Mouse (Mus musculus) limb, embryonic 14.5 days (tissue): ENCODE data around the gene Rad54l2. TPM values are rescaled to one million over a fixed set of nuclear protein-coding genes. Genes with fewer than 3 reads are reported as not detected.

Source experiments
- ATAC-seq: fragments of 200-750 bp; cut with Nextera tagmentation; 2 replicates; pipeline ENCODE4 v1.8.0; 2017; ENCODE audit warnings: low read depth, moderate number of reproducible peaks, moderate TSS enrichment; ENCODE audit not compliant: low FRiP score
- DNase-seq: peaks from one replicate; pipeline ENCODE4 v3.0.0-alpha.2; 2015; ENCODE audit warnings: low spot score
- H3K27ac ChIP-seq: fragments of 300-500 bp; sonication (generic); replicated peaks from 2 replicates; pipeline ENCODE4 v1.5.1; 2014; ENCODE audit warnings: low read depth, mild to moderate bottlenecking, low read length, moderate library complexity, mixed read lengths
- H3K27me3 ChIP-seq: fragments of 300-500 bp; sonication (generic); 2 replicates; pipeline ENCODE4 v1.6.1; 2014; ENCODE audit warnings: low read length, mixed read lengths; ENCODE audit not compliant: control insufficient read depth, insufficient read depth
- H3K36me3 ChIP-seq: fragments of 300-500 bp; sonication (generic); 2 replicates; pipeline ENCODE4 v1.6.1; 2014; ENCODE audit warnings: mild to moderate bottlenecking, low read length, moderate library complexity, mixed read lengths; ENCODE audit not compliant: control insufficient read depth, insufficient read depth
- H3K4me1 ChIP-seq: fragments of 300-500 bp; sonication (generic); 2 replicates; pipeline ENCODE4 v1.6.1; 2014; ENCODE audit warnings: antibody characterized with exemption, low read length, mixed read lengths; ENCODE audit not compliant: control insufficient read depth, insufficient read depth
- H3K4me2 ChIP-seq: fragments of 300-500 bp; sonication (generic); replicated peaks from 2 replicates; pipeline ENCODE4 v1.6.1; 2014; ENCODE audit warnings: low read depth, mild to moderate bottlenecking, low read length, moderate library complexity; ENCODE audit not compliant: severe bottlenecking
- H3K4me3 ChIP-seq: fragments of 300-500 bp; sonication (generic); replicated peaks from 2 replicates; pipeline ENCODE4 v1.5.1; 2014; ENCODE audit warnings: low read length
- H3K9ac ChIP-seq: fragments of 300-500 bp; sonication (generic); 2 replicates; pipeline ENCODE4 v1.6.1; 2014; ENCODE audit warnings: mild to moderate bottlenecking, low read depth, low read length, moderate library complexity; ENCODE audit not compliant: severe bottlenecking
- H3K9me3 ChIP-seq: fragments of 300-500 bp; sonication (generic); 2 replicates; pipeline ENCODE4 v1.6.1; 2016; ENCODE audit warnings: low read length; ENCODE audit not compliant: control insufficient read depth
- POLR2A ChIP-seq: fragments of 200-500 bp; IDR thresholded peaks from 2 replicates; pipeline ENCODE4 v1.8.0; 2012; ENCODE audit warnings: inconsistent platforms, mild to moderate bottlenecking, moderate library complexity, borderline replicate concordance; ENCODE audit not compliant: insufficient read depth, insufficient read length; ENCODE audit errors: extremely low read depth
- WGBS: fragments of 180-500 bp; shearing (Covaris S2); extraction: QIAGEN DNeasy Blood & Tissue Kit; methylation state at CpG from one replicate; pipeline ENCODE4 v1.1.7; 2014; 5-methylcytosine and 5-hydroxymethylcytosine counted together
- polyA plus RNA-seq, 2 experiments: library from polyadenylated mRNA; depleted of rRNA in 1 of 2; stranded (reverse) in 1 of 2; unstranded in 1 of 2; fragments of >200 nt; fragmentation: Nextera tagmentation in 1 of 2; extraction: Ambion mirVana in 1 of 2; gene quantifications; 2 replicates each; pipeline versions ENCODE4 v1.2.1 to v1.2.3; 2012 to 2014

The Rad54l2 gene
- polyA plus RNA-seq, 2 experiments: 4.3 to 12.9 TPM

- no peak for TF ChIP-seq POLR2A
- ATAC-seq (no peak), DNase-seq (no peak)
- no peaks in the 10 kb centered on the region for H3K27me3 ChIP-seq
- no peak overlapping the region for H3K9ac ChIP-seq
- no peaks in the 10 kb centered on the region for H3K9me3 ChIP-seq
- H3K27ac ChIP-seq: no peak overlapping the region
- H3K4me1 ChIP-seq: no peaks in the 10 kb centered on the region
- WGBS: 66% methylated on average over 6 of the region's 6 CpGs
- H3K36me3 ChIP-seq: peaks cover 74% of the 10 kb centered on the region
- no peak overlapping the region for H3K4me3 ChIP-seq
- no peak overlapping the region for H3K4me2 ChIP-seq
Observed at GRCm38 (mm10) chr9:106664856-106665255, 124.1 kb downstream of the Rad54l2 start.

DNA sequence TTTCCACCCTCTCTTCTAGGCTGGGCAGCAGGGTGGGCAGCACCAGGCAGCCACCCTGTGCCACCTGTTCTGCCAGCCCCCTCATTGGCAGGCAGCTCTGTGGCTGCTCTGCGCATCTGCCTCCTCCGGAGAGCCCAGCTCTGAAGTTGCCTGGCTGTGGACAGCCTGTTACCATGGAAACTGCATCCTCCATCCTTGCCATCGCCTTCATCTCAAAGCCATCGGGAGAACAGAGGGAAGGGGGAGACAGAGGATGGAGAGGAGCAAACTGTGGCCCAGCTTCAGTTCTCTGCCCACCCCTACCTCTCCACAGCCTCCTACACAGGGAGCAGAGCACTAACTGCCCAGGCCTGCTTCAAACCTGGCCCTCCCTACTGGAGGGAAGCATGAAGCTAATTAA is 124.6 kb downstream of the Rad54l2 start:
- 87% methylated on average over 4 of the region's 4 CpGs for WGBS
- no peaks in the 10 kb centered on the region for H3K27me3 ChIP-seq
- H3K9ac ChIP-seq: no peak overlapping the region
- ATAC-seq (no peak), DNase-seq (no peak)
- no peaks in the 10 kb centered on the region for H3K9me3 ChIP-seq
- peaks cover 74% of the 10 kb centered on the region for H3K36me3 ChIP-seq
- no peak for TF ChIP-seq POLR2A
- no peak overlapping the region for H3K27ac ChIP-seq
- H3K4me2 ChIP-seq: no peak overlapping the region
- no peak overlapping the region for H3K4me3 ChIP-seq
- H3K4me1 ChIP-seq: no peaks in the 10 kb centered on the region

- 83% methylated on average over 6 of the region's 6 CpGs for WGBS
- Histone ChIP-seq H3K4me2 (no peak overlapping the region), H3K9me3 (no peaks in the 10 kb centered on the region), H3K9ac (no peak overlapping the region), H3K36me3 (peaks cover 82% of the 10 kb centered on the region), H3K4me1 (no peaks in the 10 kb centered on the region), H3K27ac (no peak overlapping the region), H3K27me3 (no peaks in the 10 kb centered on the region), H3K4me3 (no peak overlapping the region)
- no peak for TF ChIP-seq POLR2A
- no peak for DNase-seq
- no peak for ATAC-seq
Observed at GRCm38 (mm10) chr9:106663200-106663599, 125.8 kb downstream of the Rad54l2 start.

DNA sequence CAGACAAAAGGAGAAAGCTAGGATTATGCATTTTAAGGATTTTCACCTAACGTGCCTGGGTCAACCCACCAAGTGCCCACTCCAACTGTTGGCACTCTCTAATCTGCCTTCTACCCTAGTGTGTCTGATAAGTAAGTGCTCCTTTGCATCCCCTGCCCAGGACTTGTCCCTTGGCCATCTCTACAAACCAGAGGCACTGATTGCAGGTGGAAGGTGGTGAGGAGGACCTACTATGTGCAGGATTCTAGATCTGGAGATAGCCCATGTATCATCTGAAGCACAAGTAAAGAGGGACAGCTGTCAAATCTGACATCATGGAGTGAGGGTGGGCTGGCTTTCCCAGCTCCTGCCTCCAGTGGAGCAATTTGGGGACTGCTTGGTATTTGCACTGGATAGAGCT is 129.1 kb downstream of the Rad54l2 start:
- Histone ChIP-seq H3K4me3 (no peak overlapping the region), H3K27ac (no peak overlapping the region), H3K27me3 (peaks cover 9% of the 10 kb centered on the region), H3K9ac (no peak overlapping the region), H3K9me3 (no peaks in the 10 kb centered on the region), H3K4me1 (peaks cover 7% of the 10 kb centered on the region; the same call in 1 of the 2 replicates), H3K36me3 (peaks cover 51% of the 10 kb centered on the region), H3K4me2 (no peak overlapping the region)
- no peak for ATAC-seq
- no peak for DNase-seq
- WGBS: 89% methylated on average over 1 of the region's 1 CpGs
- no peak for TF ChIP-seq POLR2A

GRCm38 (mm10) chr9:106659441-106659840 is 129.6 kb downstream of the Rad54l2 start:
- peaks cover 13% of the 10 kb centered on the region for H3K27me3 ChIP-seq
- H3K27ac ChIP-seq: no peak overlapping the region
- DNase-seq: no peak
- ATAC-seq: no peak
- peaks cover 7% of the 10 kb centered on the region; the same call in 1 of the 2 replicates for H3K4me1 ChIP-seq
- TF ChIP-seq POLR2A: no peak
- H3K36me3 ChIP-seq: peaks cover 46% of the 10 kb centered on the region
- no peak overlapping the region for H3K9ac ChIP-seq
- H3K9me3 ChIP-seq: no peaks in the 10 kb centered on the region
- WGBS: 79% methylated on average over 7 of the region's 7 CpGs
- H3K4me3 ChIP-seq: no peak overlapping the region
- no peak overlapping the region for H3K4me2 ChIP-seq

DNA sequence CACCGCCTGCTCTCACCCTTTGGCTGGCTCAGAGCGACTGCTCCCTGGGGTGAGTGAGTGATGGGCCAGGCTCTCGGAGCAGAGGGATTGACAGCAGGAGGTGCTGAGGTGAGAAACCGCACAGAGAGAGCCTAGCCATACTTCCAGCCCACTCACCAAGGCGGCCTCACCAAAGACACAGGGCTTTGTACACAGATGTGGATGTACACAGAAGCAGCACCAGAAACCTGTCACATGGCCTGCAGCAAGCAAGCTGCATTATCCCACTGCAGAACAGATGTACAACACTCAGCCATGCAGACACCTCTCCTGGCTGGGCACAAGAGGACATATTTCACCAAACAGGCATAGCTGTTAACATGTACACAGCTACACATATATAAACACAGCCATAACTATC is 131.4 kb downstream of the Rad54l2 start:
- Histone ChIP-seq H3K9me3 (no peaks in the 10 kb centered on the region), H3K4me1 (peaks cover 7% of the 10 kb centered on the region; the same call in 1 of the 2 replicates), H3K36me3 (peaks cover 42% of the 10 kb centered on the region), H3K4me3 (no peak overlapping the region), H3K27me3 (peaks cover 16% of the 10 kb centered on the region), H3K4me2 (no peak overlapping the region), H3K9ac (no peak overlapping the region), H3K27ac (no peak overlapping the region)
- 29% methylated on average over 5 of the region's 5 CpGs for WGBS
- ATAC-seq: no peak
- no peak for DNase-seq
- TF ChIP-seq POLR2A: no peak
